Mouse (Mus musculus) adrenal gland, adult 18-20 months (tissue): ENCODE measurements around the gene Mpo. TPM values are rescaled to one million over a fixed set of nuclear protein-coding genes. Genes with fewer than 3 reads are reported as not detected.

Experiments used
- microRNA-seq, 2 experiments: library from miRNA; unstranded; fragments of <30 nt; microRNA quantifications; one replicate each; pipeline ENCODE4 v1.2.0; 2021; ENCODE audit warnings: borderline number of aligned reads in 2 of 2
- total RNA-seq, 2 experiments: library from RNA; stranded (reverse); gene quantifications; 1 replicate in 1 of 2; 2 replicates in 1 of 2; pipeline ENCODE4 v1.2.3; 2021

Mpo gene
- total RNA-seq, 2 experiments from 2014 or later: not detected

Small RNA genes lying within 50 kb of the gene (microRNA-seq; reads per million reads assigned to microRNA genes)
- 0 reads per million in 2 experiments for gene Mir142
- gene Mir142b: 0 reads per million in 2 experiments

Other genes starting within 250 kb of the Mpo start
- not detected for gene Gm11492, start 226.9 kb upstream of the Mpo start, total RNA-seq
- gene Sept4, start 224.7 kb upstream of the Mpo start, total RNA-seq: 10 to 100 TPM; 39.9 to 63.2 TPM
- 10 to 100 TPM; 25.6 to 29.7 TPM for gene Mtmr4, start 201.4 kb upstream of the Mpo start, total RNA-seq
- under 1 TPM; 0.06 to 0.07 TPM for gene Hsf5, start 176.4 kb upstream of the Mpo start, total RNA-seq
- 1 to 10 TPM; 4.7 to 5.1 TPM for gene Rnf43, start 130.9 kb upstream of the Mpo start, total RNA-seq
- 10 to 100 TPM; 65.5 to 72.4 TPM for gene Supt4a, start 56.0 kb upstream of the Mpo start, total RNA-seq
- gene Tspoap1, start 33.0 kb upstream of the Mpo start, total RNA-seq: 1 to 10 TPM; 7.6 to 9.5 TPM
- not detected for gene Lpo, start 34.7 kb downstream of the Mpo start, total RNA-seq
- gene Mks1, start 59.6 kb downstream of the Mpo start, total RNA-seq: 1 to 10 TPM; 5.9 to 8.9 TPM
- not detected for gene Epx, start 82.0 kb downstream of the Mpo start, total RNA-seq
- not detected for gene Olfr462, start 98.7 kb downstream of the Mpo start, total RNA-seq
- not detected for gene Olfr463, start 103.8 kb downstream of the Mpo start, total RNA-seq
- gene Olfr464, start 127.4 kb downstream of the Mpo start, total RNA-seq: not detected
- 100 to 1,000 TPM; 222 to 233 TPM for gene Dynll2, start 194.0 kb downstream of the Mpo start, total RNA-seq